In genomic region chr6:147357031-147357430, GRCm38 (mm10) we compare ENCODE assay signal across 11 mouse cellular contexts.
"Had no signal": no experiment of that assay in that cellular context is flagged by ENCODE, and none has a peak within 500 bp of the region (broad histone marks: within the 10 kb centered on the region; RNA-seq: fewer than 3 reads in every experiment).

No protein-coding gene starts in this region.

- ATAC-seq: liver, postnatal 0 days; lung, postnatal 0 days; midbrain, embryonic 15.5 days had no signal

- DNase-seq: kidney, adult 11 months; kidney, adult 9 months; kidney, postnatal 14 days; kidney, postnatal 4 days; left cerebral cortex, postnatal 4 days; liver, postnatal 0 days; lung, embryonic 14.5 days; right cerebral cortex, postnatal 4 days; thymus, postnatal 25 days had no signal
